Comparison of ENCODE assay signal across 11 mouse cellular contexts in the genomic region with DNA sequence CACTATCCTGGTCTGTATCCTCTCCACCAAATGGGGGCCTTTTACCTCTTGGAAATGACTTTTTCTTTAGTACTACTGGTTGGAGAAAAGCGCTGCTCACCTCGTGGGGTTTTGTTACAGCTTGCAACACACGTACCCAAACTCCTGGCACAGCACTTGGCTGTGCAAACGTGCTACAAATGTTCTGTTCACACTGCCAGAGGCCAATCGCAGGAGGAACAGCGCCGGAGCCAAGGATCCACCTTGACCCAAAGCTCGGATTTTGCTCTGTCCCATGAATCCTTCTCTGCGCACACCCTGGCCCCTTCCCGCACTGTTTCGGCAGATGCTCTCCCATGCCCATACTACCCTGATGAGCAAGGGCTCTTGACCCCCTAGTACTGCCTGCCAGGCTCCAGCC. TPM values are rescaled to one million over a fixed set of nuclear protein-coding genes. Genes with fewer than 3 reads are reported as not detected.
DNase-seq lines count a peak whose midpoint lies in the region; ATAC-seq and TF ChIP-seq lines count a peak whose summit lies in the region.
"Had no signal": no experiment of that assay in that cellular context is flagged by ENCODE, and none has a peak within 500 bp of the region (broad histone marks: within the 10 kb centered on the region; RNA-seq: fewer than 3 reads in every experiment).

No protein-coding gene starts in this region.

- no peaks in the 10 kb centered on the region for H3K9me3 ChIP-seq in heart, embryonic 15.5 days (replicated peaks)
- no peaks in the 10 kb centered on the region for H3K9me3 ChIP-seq in neural tube, embryonic 11.5 days (ENCODE audit: control insufficient read depth, low read length)
- H3K9me3 ChIP-seq in limb, embryonic 14.5 days (ENCODE audit: control insufficient read depth, low read length) = no peaks in the 10 kb centered on the region
- H3K9me3 ChIP-seq: G1E had no signal

- no peak overlapping the region for H3K27ac ChIP-seq in heart, embryonic 15.5 days
- H3K27ac ChIP-seq in neural tube, embryonic 11.5 days (ENCODE audit: low read depth, low read length) = no peak overlapping the region
- H3K27ac ChIP-seq in limb, embryonic 14.5 days (replicated peaks; ENCODE audit: low read depth, low read length) = no peak overlapping the region

- no peaks in the 10 kb centered on the region; the same call in 1 of the 2 replicates for H3K36me3 ChIP-seq in heart, embryonic 15.5 days
- H3K36me3 ChIP-seq in neural tube, embryonic 11.5 days (ENCODE audit: control insufficient read depth, insufficient read depth, low read length) = no peaks in the 10 kb centered on the region; the same call in 1 of the 2 replicates
- peaks cover 28% of the 10 kb centered on the region for H3K36me3 ChIP-seq in limb, embryonic 14.5 days (ENCODE audit: control insufficient read depth, insufficient read depth, low read length)

- intact Hi-C loops in heart, postnatal 36 days (cut with DNase I) = no loop called here

- DNase-seq in heart, postnatal 36 days = no peak
- no peak for DNase-seq in neural tube, embryonic 11.5 days (ENCODE audit: low spot score)
- DNase-seq in neural tube, embryonic 10.5 days (ENCODE audit: extremely low spot score, low spot score) = no peak
- DNase-seq in limb, embryonic 14.5 days (ENCODE audit: low spot score) = no peak
- DNase-seq in embryo, embryonic 10.5 days (ENCODE audit: low spot score) = no peak
- no peak for DNase-seq in thymus, postnatal 25 days
- DNase-seq in gastrocnemius, adult 18-20 months (ENCODE audit: low spot score) = no peak
- DNase-seq: thymus, adult 18-20 months had no signal

- H3K27me3 ChIP-seq in heart, embryonic 15.5 days = peaks cover 19% of the 10 kb centered on the region
- peaks cover 6% of the 10 kb centered on the region; the same call in 1 of the 2 replicates for H3K27me3 ChIP-seq in neural tube, embryonic 11.5 days (ENCODE audit: control insufficient read depth, insufficient read depth, low read length)
- H3K27me3 ChIP-seq in limb, embryonic 14.5 days (ENCODE audit: control insufficient read depth, insufficient read depth, low read length) = no peaks in the 10 kb centered on the region

- H3K9ac ChIP-seq in heart, embryonic 15.5 days = no peak overlapping the region
- H3K9ac ChIP-seq in neural tube, embryonic 11.5 days (ENCODE audit: low read length) = peak overlapping the region; percentile 32; the same call in 1 of the 2 replicates
- H3K9ac ChIP-seq in limb, embryonic 14.5 days (ENCODE audit: low read depth, low read length, severe bottlenecking) = 0 out of 2 replicates have a peak overlapping the region, but pooled peaks have one; percentile 16

- peak overlapping the region; percentile 10; the same call in 1 of the 2 replicates for H3K4me3 ChIP-seq in heart, embryonic 15.5 days
- H3K4me3 ChIP-seq in neural tube, embryonic 11.5 days (ENCODE audit: low read depth, low read length) = no peak overlapping the region
- H3K4me3 ChIP-seq in limb, embryonic 14.5 days (replicated peaks; ENCODE audit: low read length) = no peak overlapping the region

- H3K4me1 ChIP-seq in heart, embryonic 15.5 days (replicated peaks) = peaks cover 16% of the 10 kb centered on the region
- H3K4me1 ChIP-seq in neural tube, embryonic 11.5 days (ENCODE audit: control insufficient read depth, insufficient read depth, low read length) = no peaks in the 10 kb centered on the region
- H3K4me1 ChIP-seq in limb, embryonic 14.5 days (ENCODE audit: control insufficient read depth, insufficient read depth, low read length) = no peaks in the 10 kb centered on the region

- peak overlapping the region; percentile 38 for H3K4me2 ChIP-seq in heart, embryonic 15.5 days
- H3K4me2 ChIP-seq in neural tube, embryonic 11.5 days (ENCODE audit: low read depth) = no peak overlapping the region
- peak overlapping the region; percentile 15; the same call in 1 of the 2 replicates for H3K4me2 ChIP-seq in limb, embryonic 14.5 days (replicated peaks; ENCODE audit: low read depth, low read length, severe bottlenecking)

- ATAC-seq in heart, embryonic 15.5 days (replicated peaks; ENCODE audit: insufficient number of reproducible peaks, insufficient read depth, low FRiP score, low read depth) = no peak
- ATAC-seq in neural tube, embryonic 11.5 days (ENCODE audit: insufficient read depth, low FRiP score, low TSS enrichment) = no peak
- ATAC-seq in limb, embryonic 14.5 days (ENCODE audit: low FRiP score, low read depth) = no peak

- TF ChIP-seq POLR2A in limb, embryonic 14.5 days (IDR thresholded peaks at IDR 0.05; ENCODE audit: borderline replicate concordance, extremely low read depth, insufficient read depth, insufficient read length) = no peak

- WGBS in heart, embryonic 15.5 days = 44% methylated on average over 11 of the region's 11 CpGs
- WGBS in neural tube, embryonic 11.5 days = 41% methylated on average over 11 of the region's 11 CpGs
- 49% methylated on average over 11 of the region's 11 CpGs for WGBS in limb, embryonic 14.5 days

RNA-seq across cellular contexts. Expression of gene Gnmt, which starts 0.5 kb away (rescaled TPM):
- 1.2 and 1.8 TPM in 2 replicates for polyA plus RNA-seq in heart, embryonic 15.5 days (2015; fragmentation: Nextera tagmentation; extraction: Ambion mirVana)
- total RNA-seq in heart, postnatal 36 days (2021) = 1 to 10 TPM; 1.8 to 3.1 TPM
- 0.37 TPM in 1 of 2 replicates, not detected in the other for polyA plus RNA-seq in neural tube, embryonic 11.5 days (2014; fragmentation: Nextera tagmentation; extraction: Ambion mirVana)
- 0.77 and 1.1 TPM in 2 replicates for polyA plus RNA-seq in limb, embryonic 14.5 days (2012; rRNA removed)
- 0.46 and 0.78 TPM in 2 replicates for polyA plus RNA-seq in limb, embryonic 14.5 days (2014; fragmentation: Nextera tagmentation; extraction: Ambion mirVana)
- total RNA-seq in gastrocnemius, adult 18-20 months (2021) = 1 to 10 TPM; 2.2 to 3.4 TPM
- total RNA-seq: G1E had no signal

RNA-seq across cellular contexts. Expression of gene Pex6, which starts 17.2 kb away (rescaled TPM):
- polyA plus RNA-seq in heart, embryonic 15.5 days (2015; fragmentation: Nextera tagmentation; extraction: Ambion mirVana) = 10.5 and 19.0 TPM in 2 replicates
- total RNA-seq in heart, postnatal 36 days (2021) = 10 to 100 TPM; 31.8 to 32.3 TPM
- polyA plus RNA-seq in neural tube, embryonic 11.5 days (2014; fragmentation: Nextera tagmentation; extraction: Ambion mirVana) = 18.5 and 21.5 TPM in 2 replicates
- 56.4 and 77.8 TPM in 2 replicates for polyA plus RNA-seq in limb, embryonic 14.5 days (2012; rRNA removed)
- 24.2 and 32.2 TPM in 2 replicates for polyA plus RNA-seq in limb, embryonic 14.5 days (2014; fragmentation: Nextera tagmentation; extraction: Ambion mirVana)
- 10 to 100 TPM; 13.6 to 15.0 TPM for total RNA-seq in gastrocnemius, adult 18-20 months (2021)

RNA-seq across cellular contexts. Expression of gene Cnpy3, which starts 23.5 kb away (rescaled TPM):
- polyA plus RNA-seq in heart, embryonic 15.5 days (2015; fragmentation: Nextera tagmentation; extraction: Ambion mirVana) = 43.1 and 55.5 TPM in 2 replicates
- 10 to 100 TPM; 18.4 to 19.2 TPM for total RNA-seq in heart, postnatal 36 days (2021)
- polyA plus RNA-seq in neural tube, embryonic 11.5 days (2014; fragmentation: Nextera tagmentation; extraction: Ambion mirVana) = 53.1 and 54.9 TPM in 2 replicates
- 67.3 and 68.2 TPM in 2 replicates for polyA plus RNA-seq in limb, embryonic 14.5 days (2012; rRNA removed)
- polyA plus RNA-seq in limb, embryonic 14.5 days (2014; fragmentation: Nextera tagmentation; extraction: Ambion mirVana) = 64.0 and 69.3 TPM in 2 replicates
- total RNA-seq in gastrocnemius, adult 18-20 months (2021) = 1 to 10 TPM; 7.0 to 8.2 TPM

RNA-seq across cellular contexts. Expression of gene Ppp2r5d, which starts 23.6 kb away (rescaled TPM):
- 44.6 and 66.2 TPM in 2 replicates for polyA plus RNA-seq in heart, embryonic 15.5 days (2015; fragmentation: Nextera tagmentation; extraction: Ambion mirVana)
- 10 to 100 TPM; 33.2 TPM for total RNA-seq in heart, postnatal 36 days (2021)
- polyA plus RNA-seq in neural tube, embryonic 11.5 days (2014; fragmentation: Nextera tagmentation; extraction: Ambion mirVana) = 119 and 124 TPM in 2 replicates
- polyA plus RNA-seq in limb, embryonic 14.5 days (2012; rRNA removed) = 115 and 119 TPM in 2 replicates
- 83.2 and 88.7 TPM in 2 replicates for polyA plus RNA-seq in limb, embryonic 14.5 days (2014; fragmentation: Nextera tagmentation; extraction: Ambion mirVana)
- total RNA-seq in gastrocnemius, adult 18-20 months (2021) = 10 to 100 TPM; 26.4 to 28.3 TPM

RNA-seq across cellular contexts. Expression of gene Ptcra, which starts 35.0 kb away (rescaled TPM):
- 2.9 and 25.2 TPM in 2 replicates for polyA plus RNA-seq in heart, embryonic 15.5 days (2015; fragmentation: Nextera tagmentation; extraction: Ambion mirVana)
- not detected for total RNA-seq in heart, postnatal 36 days (2021)
- polyA plus RNA-seq in neural tube, embryonic 11.5 days (2014; fragmentation: Nextera tagmentation; extraction: Ambion mirVana) = 0.38 and 0.95 TPM in 2 replicates
- 0.20 and 0.30 TPM in 2 replicates for polyA plus RNA-seq in limb, embryonic 14.5 days (2012; rRNA removed)
- 0.19 and 0.57 TPM in 2 replicates for polyA plus RNA-seq in limb, embryonic 14.5 days (2014; fragmentation: Nextera tagmentation; extraction: Ambion mirVana)
- total RNA-seq in gastrocnemius, adult 18-20 months (2021) = not detected
- total RNA-seq: heart, postnatal 4 days had no signal
